Mouse (Mus musculus): ENCODE results near the gene Papss2. TPM values are rescaled to one million over a fixed set of nuclear protein-coding genes. Genes with fewer than 3 reads are reported as not detected.

The Papss2 gene
- 10 to 100 TPM; 13.1 to 15.5 TPM for total RNA-seq (2021)
- long read RNA-seq, experiment 1, transcript Papss2-202 (12 exons, 2,047 nt), result major isoform, 5 of 5 reads
- long read RNA-seq, experiment 1, partial matches to known transcripts, result 0 of 5 reads
- long read RNA-seq, experiment 1, other reads (novel, unspliced or antisense), result 0 of 5 reads
- long read RNA-seq, experiment 2, partial matches to known transcripts, result 2 of 8 reads
- long read RNA-seq, experiment 2, other reads (novel, unspliced or antisense), result 3 of 8 reads

GRCm38 (mm10) chr19:32595506-32596286 is at the start of gene Papss2:
Gene Papss2 (plus strand): TSS chr19:32595790.
- DNase-seq (ENCODE audit: low spot score in 2 of 2), result peak; percentile 71 to 77

- DNase-seq (ENCODE audit: low spot score in 2 of 2), result peak in 1 of 2 experiments; percentile 14
Measured at GRCm38 (mm10) chr19:32547396-32547795, 48.2 kb upstream of the Papss2 start.

- no peak for DNase-seq (ENCODE audit: low spot score in 2 of 2)
Measured at GRCm38 (mm10) chr19:32548202-32548601, 47.4 kb upstream of the Papss2 start.

- no peak for DNase-seq (ENCODE audit: low spot score in 2 of 2)
Measured at GRCm38 (mm10) chr19:32550446-32550845, 45.1 kb upstream of the Papss2 start.

GRCm38 (mm10) chr19:32551442-32551841 is 44.1 kb upstream of the Papss2 start:
- no peak for DNase-seq (ENCODE audit: low spot score in 2 of 2)

GRCm38 (mm10) chr19:32552106-32552505 is 43.5 kb upstream of the Papss2 start:
- DNase-seq (ENCODE audit: low spot score in 2 of 2), result no peak

- no peak for DNase-seq (ENCODE audit: low spot score in 2 of 2)
Measured at GRCm38 (mm10) chr19:32553310-32553709, 42.3 kb upstream of the Papss2 start.

- DNase-seq (ENCODE audit: low spot score in 2 of 2), result no peak
Measured at GRCm38 (mm10) chr19:32555257-32555656, 40.3 kb upstream of the Papss2 start.

- no peak for DNase-seq (ENCODE audit: low spot score in 2 of 2)
Measured at GRCm38 (mm10) chr19:32567025-32567424, 28.6 kb upstream of the Papss2 start.

- DNase-seq (ENCODE audit: low spot score in 2 of 2), result no peak
Measured at GRCm38 (mm10) chr19:32567447-32567846, 28.1 kb upstream of the Papss2 start.

GRCm38 (mm10) chr19:32568470-32568869 is 27.1 kb upstream of the Papss2 start:
- DNase-seq (ENCODE audit: low spot score in 2 of 2), result no peak

GRCm38 (mm10) chr19:32568961-32569653 is 26.5 kb upstream of the Papss2 start:
- no peak for DNase-seq (ENCODE audit: low spot score in 2 of 2)

- no peak for DNase-seq (ENCODE audit: low spot score in 2 of 2)
Measured at GRCm38 (mm10) chr19:32569725-32570124, 25.9 kb upstream of the Papss2 start.

- no peak for DNase-seq (ENCODE audit: low spot score in 2 of 2)
Measured at GRCm38 (mm10) chr19:32572191-32572590, 23.4 kb upstream of the Papss2 start.

- no peak for DNase-seq (ENCODE audit: low spot score in 2 of 2)
Measured at GRCm38 (mm10) chr19:32573259-32573658, 22.3 kb upstream of the Papss2 start.

- no peak for DNase-seq (ENCODE audit: low spot score in 2 of 2)
Measured at GRCm38 (mm10) chr19:32574846-32575245, 20.7 kb upstream of the Papss2 start.

- DNase-seq (ENCODE audit: low spot score in 2 of 2), result no peak
Measured at GRCm38 (mm10) chr19:32577749-32578148, 17.8 kb upstream of the Papss2 start.

- DNase-seq (ENCODE audit: low spot score in 2 of 2), result no peak
Measured at GRCm38 (mm10) chr19:32583091-32583766, 12.4 kb upstream of the Papss2 start.

GRCm38 (mm10) chr19:32587727-32588126 is 7.9 kb upstream of the Papss2 start:
- no peak for DNase-seq (ENCODE audit: low spot score in 2 of 2)

GRCm38 (mm10) chr19:32592749-32593148 is 2.8 kb upstream of the Papss2 start:
- no peak for DNase-seq (ENCODE audit: low spot score in 2 of 2)

GRCm38 (mm10) chr19:32593870-32594269 is 1.7 kb upstream of the Papss2 start:
- DNase-seq (ENCODE audit: low spot score in 2 of 2), result no peak

Measured in adrenal gland, adult 18-20 months (tissue).